Mouse (Mus musculus) lung, postnatal 0 days (tissue): ENCODE measurements around the gene Sds. TPM values are rescaled to one million over a fixed set of nuclear protein-coding genes. Genes with fewer than 3 reads are reported as not detected.

ENCODE experiments used
- ATAC-seq: fragments of 200-750 bp; cut with Nextera tagmentation; 2 replicates; pipeline ENCODE4 v1.8.0; 2017; ENCODE audit warnings: moderate library complexity
- DNase-seq: peaks from one replicate; pipeline ENCODE4 v3.0.0-alpha.2; 2016; ENCODE audit warnings: low spot score
- H3K27ac ChIP-seq: fragments of 300-500 bp; sonication (generic); 2 replicates; pipeline ENCODE4 v1.5.1; 2014; ENCODE audit warnings: antibody characterized with exemption, mild to moderate bottlenecking, low read length, mixed read lengths
- H3K27me3 ChIP-seq: fragments of 300-500 bp; sonication (generic); replicated peaks from 2 replicates; pipeline ENCODE4 v1.6.1; 2014; ENCODE audit warnings: low read length, mixed read lengths; ENCODE audit not compliant: insufficient read depth
- H3K36me3 ChIP-seq: fragments of 300-500 bp; sonication (generic); 2 replicates; pipeline ENCODE4 v1.6.1; 2014; ENCODE audit warnings: low read length, mixed read lengths; ENCODE audit not compliant: insufficient read depth
- H3K4me1 ChIP-seq: fragments of 300-500 bp; sonication (generic); 2 replicates; pipeline ENCODE4 v1.6.1; 2014; ENCODE audit warnings: antibody characterized with exemption, low read depth, low read length, mixed read lengths; ENCODE audit not compliant: insufficient read depth
- H3K4me2 ChIP-seq: fragments of 300-500 bp; sonication (generic); replicated peaks from 2 replicates; pipeline ENCODE4 v1.6.1; 2014; ENCODE audit warnings: low read depth, mild to moderate bottlenecking, low read length, moderate library complexity, mixed read lengths
- H3K4me3 ChIP-seq: fragments of 300-500 bp; sonication (generic); 2 replicates; pipeline ENCODE4 v1.5.1; 2014; ENCODE audit warnings: low read depth, low read length
- H3K9ac ChIP-seq: fragments of 300-500 bp; sonication (generic); replicated peaks from 2 replicates; pipeline ENCODE4 v1.6.1; 2014; ENCODE audit warnings: low read depth, mild to moderate bottlenecking
- H3K9me3 ChIP-seq: fragments of 300-500 bp; sonication (generic); 2 replicates; pipeline ENCODE4 v1.6.1; 2016; ENCODE audit warnings: low read length, mixed read lengths
- CTCF ChIP-seq: IDR thresholded peaks from 2 replicates; pipeline ENCODE4 v1.5.1; 2016; ENCODE audit warnings: antibody characterized with exemption, mild to moderate bottlenecking
- EP300 ChIP-seq: IDR thresholded peaks from 2 replicates; pipeline ENCODE4 v1.6.1; 2016; ENCODE audit warnings: antibody characterized with exemption, mild to moderate bottlenecking, control low read depth
- WGBS: fragments of 180-500 bp; shearing (Covaris S2); extraction: QIAGEN DNeasy Blood & Tissue Kit; methylation state at CpG from one replicate; pipeline ENCODE4 v1.1.7; 2014; 5-methylcytosine and 5-hydroxymethylcytosine counted together
- polyA plus RNA-seq: library from polyadenylated mRNA; unstranded; fragments of >200 nt; fragmentation: Nextera tagmentation; extraction: Ambion mirVana; gene quantifications from 2 replicates; pipeline ENCODE4 v1.2.1, GENCODE M21; 2015

Sds gene
- polyA plus RNA-seq, 1 experiment from 2014 or later: not detected

- ATAC-seq (no peak), DNase-seq (no peak)
- H3K4me3 ChIP-seq: no peak overlapping the region
- H3K27me3 ChIP-seq: no peaks in the 10 kb centered on the region
- TF ChIP-seq EP300 (no peak), CTCF (no peak)
- H3K4me1 ChIP-seq: no peaks in the 10 kb centered on the region
- no peaks in the 10 kb centered on the region for H3K9me3 ChIP-seq
- no peak overlapping the region for H3K4me2 ChIP-seq
- no peak overlapping the region for H3K27ac ChIP-seq
- WGBS: 50% methylated on average over 7 of the region's 7 CpGs
- no peaks in the 10 kb centered on the region for H3K36me3 ChIP-seq
- no peak overlapping the region for H3K9ac ChIP-seq
Measured at GRCm38 (mm10) chr5:120456841-120457554, 19.3 kb upstream of the Sds start.

DNA sequence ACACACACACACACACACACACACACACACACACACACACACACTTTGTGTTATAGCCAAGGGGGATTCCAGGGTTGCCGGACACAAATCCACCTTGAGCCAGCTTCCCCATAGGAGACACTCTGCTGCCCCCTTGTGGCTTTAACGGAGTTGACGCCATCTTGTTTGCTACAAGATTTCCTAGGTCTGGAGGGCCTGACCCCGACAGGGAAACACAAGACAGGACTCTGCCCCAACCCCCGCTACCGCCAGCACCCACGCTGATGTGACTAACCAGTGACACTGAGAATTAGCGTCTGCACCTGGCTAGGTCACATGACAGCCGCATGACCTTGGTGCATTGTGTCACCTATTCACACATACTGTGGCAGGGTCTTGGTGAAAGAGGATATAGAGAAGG, 18.7 kb upstream of the Sds start:
- TF ChIP-seq EP300: no peak
- peak; percentile 77 for TF ChIP-seq CTCF
- Histone ChIP-seq H3K36me3 (no peaks in the 10 kb centered on the region), H3K4me2 (no peak overlapping the region), H3K4me1 (no peaks in the 10 kb centered on the region), H3K27me3 (no peaks in the 10 kb centered on the region), H3K9ac (no peak overlapping the region), H3K9me3 (no peaks in the 10 kb centered on the region), H3K27ac (no peak overlapping the region), H3K4me3 (no peak overlapping the region)
- DNase-seq: peak; percentile 72
- WGBS: 7% methylated on average over 9 of the region's 9 CpGs
- ATAC-seq: no peak

GRCm38 (mm10) chr5:120459133-120459532, 17.2 kb upstream of the Sds start:
- no peaks in the 10 kb centered on the region for H3K9me3 ChIP-seq
- 69% methylated on average over 10 of the region's 10 CpGs for WGBS
- H3K27ac ChIP-seq: no peak overlapping the region
- no peaks in the 10 kb centered on the region for H3K36me3 ChIP-seq
- no peak overlapping the region for H3K4me2 ChIP-seq
- H3K9ac ChIP-seq: no peak overlapping the region
- TF ChIP-seq CTCF: no peak
- no peak for TF ChIP-seq EP300
- DNase-seq (no peak), ATAC-seq (no peak)
- no peaks in the 10 kb centered on the region for H3K27me3 ChIP-seq
- H3K4me1 ChIP-seq: no peaks in the 10 kb centered on the region
- H3K4me3 ChIP-seq: no peak overlapping the region

DNA sequence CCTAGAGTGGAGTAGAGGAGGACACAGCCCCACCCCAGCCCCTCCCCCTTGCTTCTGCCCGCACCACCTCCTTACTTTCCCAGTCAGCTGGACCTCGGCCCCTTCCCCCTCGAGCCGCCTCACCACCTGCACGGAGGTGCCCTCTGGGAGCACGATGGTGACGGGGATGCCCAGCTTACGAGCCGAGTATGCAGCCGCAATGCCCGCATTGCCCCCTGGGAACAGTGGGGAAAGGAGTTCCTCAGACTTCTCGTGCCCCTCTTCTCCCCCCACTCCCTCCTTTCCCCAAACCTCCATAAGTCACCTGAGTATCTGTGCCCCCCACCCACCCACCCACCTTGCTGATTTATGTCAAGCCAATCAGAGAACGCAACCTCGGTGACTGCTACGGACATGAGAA, 14.4 kb upstream of the Sds start:
- no peak overlapping the region for H3K27ac ChIP-seq

GRCm38 (mm10) chr5:120464321-120464720, 12.0 kb upstream of the Sds start:
- DNase-seq (no peak), ATAC-seq (no peak)
- Histone ChIP-seq H3K36me3 (no peaks in the 10 kb centered on the region), H3K9ac (no peak overlapping the region), H3K4me1 (no peaks in the 10 kb centered on the region), H3K4me3 (no peak overlapping the region), H3K4me2 (no peak overlapping the region), H3K9me3 (0 out of 2 replicates have a peak, but pooled peaks cover 2% of the 10 kb centered on the region), H3K27me3 (no peaks in the 10 kb centered on the region), H3K27ac (no peak overlapping the region)
- TF ChIP-seq CTCF (peak; percentile 35), EP300 (no peak)
- WGBS: 81% methylated on average over 4 of the region's 4 CpGs

More for the DNA sequence above, 14.4 kb upstream of the Sds start:
- WGBS: 62% methylated on average over 15 of the region's 15 CpGs
- Histone ChIP-seq H3K4me3 (no peak overlapping the region), H3K27me3 (no peaks in the 10 kb centered on the region), H3K9me3 (0 out of 2 replicates have a peak, but pooled peaks cover 2% of the 10 kb centered on the region), H3K9ac (no peak overlapping the region), H3K4me1 (no peaks in the 10 kb centered on the region), H3K4me2 (no peak overlapping the region), H3K36me3 (no peaks in the 10 kb centered on the region)
- TF ChIP-seq CTCF: no peak
- TF ChIP-seq EP300: no peak
- no peak for DNase-seq
- no peak for ATAC-seq

DNA sequence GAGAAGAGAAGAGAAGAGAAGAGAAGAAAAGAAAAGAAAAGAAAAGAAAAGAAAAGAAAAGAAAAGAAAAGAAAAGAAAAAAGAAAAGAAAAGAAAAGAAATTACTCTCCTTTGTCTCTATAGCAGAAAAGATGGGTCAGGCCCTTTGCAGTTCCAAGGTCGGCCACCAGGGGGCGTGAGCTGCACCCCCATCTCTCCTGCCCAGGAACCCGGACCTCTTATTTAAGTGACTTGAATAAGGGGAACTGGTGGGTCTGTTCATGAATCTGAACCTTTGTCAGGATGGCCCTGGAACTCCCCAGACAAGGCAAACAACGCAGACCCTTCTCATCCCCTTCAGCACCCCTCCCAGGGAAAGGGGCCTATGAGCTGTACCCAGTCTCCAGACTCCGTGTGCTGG, 11.3 kb upstream of the Sds start:
- Histone ChIP-seq H3K4me2 (no peak overlapping the region), H3K27ac (no peak overlapping the region), H3K27me3 (no peaks in the 10 kb centered on the region), H3K4me3 (no peak overlapping the region), H3K4me1 (no peaks in the 10 kb centered on the region), H3K9me3 (0 out of 2 replicates have a peak, but pooled peaks cover 2% of the 10 kb centered on the region), H3K9ac (no peak overlapping the region), H3K36me3 (no peaks in the 10 kb centered on the region)
- ATAC-seq (no peak), DNase-seq (no peak)
- TF ChIP-seq CTCF: peak; percentile 64
- TF ChIP-seq EP300: no peak
- WGBS: 36% methylated on average over 5 of the region's 5 CpGs
